Mouse (Mus musculus): ENCODE measurements around the gene Eif4a3. TPM values are rescaled to one million over a fixed set of nuclear protein-coding genes. Genes with fewer than 3 reads are reported as not detected.

Gene Eif4a3
- total RNA-seq (2021): 10 to 100 TPM; 29.9 to 36.9 TPM
- long read RNA-seq, experiment 1, transcript Eif4a3-201 (12 exons, 1,509 nt): major isoform, 61 of 75 reads
- long read RNA-seq, experiment 1, partial matches to known transcripts: 13 of 75 reads
- long read RNA-seq, experiment 1, other reads (novel, unspliced or antisense): 1 of 75 reads
- long read RNA-seq, experiment 2, transcript Eif4a3-201 (12 exons, 1,509 nt): major isoform, 66 of 77 reads
- long read RNA-seq, experiment 2, partial matches to known transcripts: 8 of 77 reads
- long read RNA-seq, experiment 2, other reads (novel, unspliced or antisense): 2 of 77 reads

- peak; percentile 94 for DNase-seq
Measured at GRCm38 (mm10) chr11:119299391-119300245, at the start of gene Eif4a3. Gene Eif4a3, minus strand, starts transcription at chr11:119300089.

DNA sequence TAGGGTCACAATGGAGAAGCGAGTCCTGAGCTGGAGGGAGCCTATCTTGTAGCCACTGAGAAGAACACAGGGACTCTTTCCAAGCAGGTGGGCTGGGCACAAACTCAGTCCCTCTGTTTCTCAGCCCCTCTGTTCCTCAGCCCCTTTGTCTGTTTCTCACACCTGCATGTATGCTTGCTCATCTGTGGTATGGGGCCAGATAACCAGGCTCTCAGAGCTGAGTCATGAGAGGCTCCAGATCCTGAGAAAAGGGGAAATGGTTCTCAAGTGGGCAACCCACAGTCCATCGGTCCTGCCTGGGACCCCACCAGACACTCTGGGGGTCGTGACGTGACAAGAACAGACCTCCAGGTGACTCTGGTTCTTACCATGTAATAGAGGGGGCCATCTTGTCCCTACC lies 47.2 kb upstream of the Eif4a3 start:
- no peak for DNase-seq

DNA sequence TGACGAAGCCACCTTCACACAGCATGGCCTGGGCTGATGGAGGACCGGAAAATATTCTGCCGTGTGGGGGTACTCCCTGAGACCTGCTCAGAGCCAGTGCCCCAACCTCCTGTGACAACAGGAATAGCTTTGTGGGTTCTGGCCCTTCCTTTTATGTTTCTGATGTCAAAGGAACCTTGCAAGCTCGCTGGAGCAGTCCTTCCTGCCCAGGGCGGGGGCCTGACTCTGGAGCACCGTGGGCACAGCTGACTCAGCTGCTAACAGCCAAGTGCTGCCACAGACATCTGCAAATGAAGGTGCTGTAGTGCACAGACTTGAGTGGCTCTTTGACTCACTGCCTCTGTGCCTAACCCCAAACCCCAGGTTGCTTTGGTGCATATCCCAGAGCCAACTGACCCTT lies 45.0 kb upstream of the Eif4a3 start:
- DNase-seq: no peak

GRCm38 (mm10) chr11:119344178-119344577 lies 44.3 kb upstream of the Eif4a3 start:
- DNase-seq: no peak

- DNase-seq: no peak
Measured at GRCm38 (mm10) chr11:119339637-119340036, 39.7 kb upstream of the Eif4a3 start.

- DNase-seq: no peak
Measured at GRCm38 (mm10) chr11:119339179-119339578, 39.3 kb upstream of the Eif4a3 start.

DNA sequence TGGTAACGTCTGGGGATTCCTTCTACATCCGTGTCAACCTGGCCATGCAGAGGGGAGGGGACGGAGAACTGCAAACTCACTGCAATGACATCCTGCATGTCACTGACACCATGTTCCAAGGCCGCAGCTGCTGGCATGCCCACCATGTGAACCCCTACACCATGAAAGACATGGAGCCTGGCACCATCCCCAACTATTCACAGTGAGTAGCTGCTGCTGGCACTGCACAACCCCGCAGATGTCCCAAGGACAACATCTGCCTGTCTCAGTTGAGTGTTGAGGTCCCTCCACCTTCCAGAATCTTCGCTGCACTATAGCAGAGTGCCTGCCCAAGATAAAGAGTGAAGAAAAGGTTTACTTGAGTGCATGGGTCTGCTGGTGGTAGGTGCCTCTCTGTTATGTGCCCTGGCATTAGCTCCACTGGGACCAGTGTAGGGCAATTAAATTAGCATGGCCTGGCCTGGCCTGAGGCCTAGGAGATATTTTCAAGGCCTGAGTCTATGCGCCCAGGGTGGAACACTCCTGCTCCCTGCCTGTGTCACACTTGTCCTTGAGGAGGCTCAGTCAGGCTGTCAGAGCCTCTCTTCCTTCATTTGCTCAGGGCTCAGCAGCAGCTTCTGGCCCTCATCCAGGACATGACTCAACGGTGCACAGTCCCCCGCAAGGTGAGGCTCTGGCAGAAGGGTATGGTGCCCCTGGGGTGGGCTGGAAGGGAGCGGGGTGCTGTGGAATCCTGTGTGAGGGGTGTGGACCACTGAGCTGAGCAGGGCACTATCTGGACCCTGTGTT lies 38.6 kb upstream of the Eif4a3 start:
- DNase-seq: no peak

DNA sequence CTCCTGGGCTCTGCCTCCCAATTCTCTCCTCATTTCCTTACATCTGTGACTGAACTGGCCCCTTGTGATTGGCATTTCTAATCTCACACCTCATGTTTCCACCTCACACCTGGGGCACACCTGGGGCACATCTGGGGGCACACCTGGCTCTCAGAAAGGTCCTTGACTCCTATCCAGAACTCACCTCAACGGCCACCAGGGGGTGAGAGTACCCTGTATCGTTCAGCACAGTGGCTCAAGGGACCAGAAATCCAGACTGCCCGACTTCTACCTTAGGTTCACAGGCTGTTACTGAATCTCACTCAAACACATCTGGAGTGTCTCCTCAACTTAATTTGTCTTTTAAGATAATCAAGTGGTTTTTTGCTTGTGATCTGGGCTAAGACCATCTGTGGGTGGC lies 32.1 kb upstream of the Eif4a3 start:
- no peak for DNase-seq

DNA sequence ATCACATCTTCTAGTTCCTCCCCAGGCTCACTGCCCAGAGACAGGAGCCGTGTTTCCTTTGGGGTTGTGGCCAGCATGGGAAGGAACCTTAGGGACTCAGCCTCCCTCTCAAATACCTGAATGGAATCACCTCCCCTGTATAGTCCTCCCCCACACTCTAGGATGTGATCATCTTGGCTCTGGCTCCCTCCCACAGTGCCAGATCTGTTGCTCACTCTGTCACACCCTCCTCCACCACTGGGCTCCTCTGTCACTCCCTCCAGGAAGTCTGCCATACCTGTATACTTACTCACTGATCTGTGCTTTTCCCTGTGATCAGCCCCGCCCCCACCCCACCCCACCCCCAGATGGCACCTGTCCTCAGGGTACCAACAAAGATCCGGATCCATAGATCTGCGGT lies 30.7 kb upstream of the Eif4a3 start:
- no peak for DNase-seq

DNA sequence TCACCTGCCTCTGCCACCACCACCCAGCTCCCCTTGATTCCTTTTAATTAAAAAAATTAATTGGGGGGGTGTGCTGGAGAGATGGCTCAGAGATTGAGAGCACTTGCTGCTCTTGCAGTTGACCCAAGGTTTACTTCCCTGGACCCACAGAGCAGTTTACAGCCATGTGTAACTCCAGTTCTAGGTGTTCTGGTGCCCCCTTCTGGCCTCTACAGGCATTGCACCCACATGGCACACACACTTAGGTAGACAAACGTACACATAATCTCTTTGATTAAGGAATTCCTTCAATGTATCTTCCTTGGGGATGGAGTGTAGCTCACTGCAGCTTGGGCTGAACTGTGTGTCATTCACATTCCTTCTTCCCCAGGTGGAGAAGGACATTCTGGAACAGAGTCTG lies 25.2 kb upstream of the Eif4a3 start:
- no peak for DNase-seq

DNA sequence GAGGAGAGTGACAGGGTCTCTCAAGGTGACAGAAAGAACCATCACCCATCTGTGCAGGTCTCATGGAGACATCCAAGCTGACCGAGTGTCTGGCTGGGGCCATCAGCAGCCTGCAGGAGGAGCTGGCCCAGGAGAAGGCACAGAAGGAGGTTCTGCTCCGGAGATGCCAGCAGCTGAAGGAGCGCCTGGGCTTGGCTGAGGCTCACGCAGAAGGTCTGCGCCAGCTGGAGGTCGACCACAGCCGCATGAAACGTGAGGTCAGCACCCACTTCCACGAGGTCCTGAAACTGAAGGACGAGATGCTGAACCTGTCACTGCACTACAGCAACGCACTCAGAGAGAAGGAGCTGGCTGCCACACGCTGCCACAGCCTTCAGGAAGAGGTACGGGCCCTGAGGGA lies 22.6 kb upstream of the Eif4a3 start:
- DNase-seq: no peak

DNA sequence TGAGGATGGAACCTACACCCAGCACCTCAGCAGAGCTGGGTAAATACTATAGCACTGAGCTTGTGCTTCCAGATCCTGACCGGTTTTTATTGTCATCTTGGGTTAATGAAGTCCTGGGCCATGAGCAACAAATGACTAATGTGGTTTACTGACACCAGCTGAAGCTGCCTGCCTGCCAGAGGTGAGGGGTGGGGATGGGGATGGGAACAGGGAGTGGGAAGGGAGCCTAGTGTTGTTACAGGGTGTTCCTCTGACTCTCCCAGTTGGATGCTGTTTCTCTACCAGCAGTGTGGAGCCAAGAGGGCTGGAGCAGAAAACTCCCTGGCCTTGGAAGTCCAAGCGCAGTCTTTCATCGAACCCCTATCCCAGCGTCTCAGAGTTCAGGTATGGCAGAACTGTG lies 16.8 kb upstream of the Eif4a3 start:
- peak; percentile 69 for DNase-seq

DNA sequence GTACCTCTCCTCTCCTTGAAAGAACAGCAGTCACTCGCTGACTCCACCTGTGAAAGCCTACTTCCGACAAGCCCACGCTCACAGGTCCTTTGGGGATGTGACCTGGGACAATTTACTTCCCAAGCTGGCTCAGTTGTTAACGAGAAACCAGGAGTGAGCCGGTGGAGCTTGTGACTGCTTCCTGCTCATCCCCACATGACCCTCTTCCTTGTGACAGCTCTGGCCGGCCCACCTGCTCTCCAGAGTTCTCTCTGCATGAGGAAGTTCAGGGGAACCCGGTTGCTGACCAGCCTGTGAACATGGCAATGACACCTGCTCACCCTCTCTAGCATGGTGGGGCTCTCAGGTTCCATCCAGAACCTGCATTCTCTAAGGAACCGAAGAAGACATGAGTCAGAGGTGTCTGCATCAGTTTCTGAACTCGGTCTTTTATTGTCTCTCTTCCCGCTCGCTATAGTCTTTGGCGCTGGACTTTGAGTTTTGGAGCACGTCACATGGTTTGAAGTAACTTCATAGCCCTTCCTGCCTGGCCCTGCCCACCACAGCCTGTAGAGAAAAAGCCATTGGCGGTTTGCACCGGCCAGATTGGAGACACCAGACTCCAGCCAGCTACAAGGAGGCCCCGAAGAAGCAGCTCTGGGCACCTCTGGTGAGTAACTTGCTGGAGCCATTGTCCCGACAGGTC lies 14.5 kb upstream of the Eif4a3 start:
- peak; percentile 22 for DNase-seq

DNA sequence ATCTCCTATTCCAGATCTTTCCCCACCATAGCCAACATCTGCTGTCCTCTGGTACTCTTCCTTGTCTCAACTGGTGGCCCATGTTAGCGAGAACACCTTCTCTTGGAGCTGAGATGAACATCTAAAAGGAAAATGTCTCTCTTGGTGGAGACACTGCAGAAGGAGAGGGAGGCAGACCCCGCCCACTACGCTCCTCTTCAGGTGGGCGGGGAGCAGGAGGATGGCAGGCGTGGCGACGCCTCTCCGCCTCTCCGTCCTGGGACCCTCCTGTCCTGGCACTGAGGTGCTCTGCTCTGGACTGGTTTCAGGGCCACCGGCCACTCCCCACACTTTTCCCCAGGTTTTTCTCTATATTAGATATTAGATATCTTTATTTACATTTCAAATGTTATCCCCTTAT lies 10.7 kb upstream of the Eif4a3 start:
- DNase-seq: no peak

DNA sequence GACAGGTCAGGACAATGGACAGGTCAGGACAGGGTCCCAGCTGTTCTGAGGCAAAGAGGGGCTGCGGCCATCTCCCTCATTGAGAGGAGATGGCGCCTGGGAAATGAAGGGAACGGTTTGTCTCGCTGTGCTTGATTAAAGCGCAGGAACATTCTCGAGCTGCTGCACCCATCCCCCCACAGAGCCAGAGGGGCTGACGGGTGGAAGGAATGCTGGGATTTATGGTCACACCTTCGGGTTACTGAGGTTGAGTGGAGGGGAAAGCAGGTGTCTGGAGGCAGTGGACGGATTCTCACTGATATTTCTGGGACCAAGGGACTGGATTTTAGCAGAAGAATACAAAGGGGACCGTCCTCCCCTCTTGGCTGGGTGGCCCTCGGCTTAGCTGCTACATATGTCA lies 8.0 kb upstream of the Eif4a3 start:
- no peak for DNase-seq

DNA sequence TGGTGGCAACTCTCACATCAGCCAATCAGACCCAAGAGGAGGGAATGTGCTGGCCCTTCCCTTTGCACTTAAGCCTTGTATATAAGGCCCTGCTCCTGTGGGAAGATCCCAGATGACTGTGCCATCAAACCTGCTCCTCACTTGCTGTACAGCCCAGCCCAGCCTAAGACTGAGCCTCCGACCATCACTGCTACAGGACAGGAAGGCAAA lies 7.7 kb upstream of the Eif4a3 start, which contains the start of gene Card14:
Card14 (plus strand) TSS at position 111 of the 210 bp plus-strand sequence.
- DNase-seq: no peak

DNA sequence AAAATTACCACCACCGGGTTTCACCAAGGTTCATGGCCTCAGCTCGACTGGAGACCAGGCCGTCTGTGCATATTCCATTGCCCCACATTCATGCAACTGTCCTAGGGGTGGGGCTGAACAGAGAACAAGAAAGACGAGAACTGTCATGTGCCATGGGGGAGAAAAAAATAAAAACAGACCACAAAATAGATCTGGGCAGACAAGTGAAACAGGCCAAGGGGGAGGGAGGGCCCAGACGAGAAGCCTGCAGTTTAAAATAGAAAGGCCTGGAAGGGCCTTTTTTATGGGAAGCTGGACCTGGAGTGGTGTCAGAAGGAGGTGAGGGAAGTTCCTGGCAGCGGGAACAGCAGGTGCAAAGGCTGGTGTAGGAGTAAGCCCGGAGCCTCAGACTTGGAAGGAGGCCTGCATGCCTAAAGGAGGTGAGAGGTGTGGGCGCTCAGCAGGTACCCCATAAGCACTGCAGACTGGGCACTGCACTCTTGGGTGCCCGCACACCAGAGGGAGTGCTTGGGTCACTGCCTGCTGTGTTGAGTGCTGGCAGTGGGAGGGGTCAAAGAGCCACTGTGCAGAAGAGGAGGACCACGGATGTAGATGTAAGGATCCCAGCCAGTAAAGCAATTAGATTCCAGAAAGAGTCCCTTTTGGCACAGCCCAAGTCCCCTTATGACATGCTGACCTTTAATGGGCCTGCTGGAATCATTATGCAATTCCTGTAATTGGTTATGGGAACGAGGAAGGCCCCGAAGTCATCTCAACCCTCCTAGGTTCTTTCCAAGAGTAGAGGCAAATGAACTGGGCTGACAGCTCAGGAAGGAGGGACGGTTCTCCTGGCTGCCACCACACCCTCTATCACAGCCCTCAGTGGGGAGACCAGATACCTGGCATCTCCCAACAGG lies 7.1 kb upstream of the Eif4a3 start:
- DNase-seq: no peak

DNA sequence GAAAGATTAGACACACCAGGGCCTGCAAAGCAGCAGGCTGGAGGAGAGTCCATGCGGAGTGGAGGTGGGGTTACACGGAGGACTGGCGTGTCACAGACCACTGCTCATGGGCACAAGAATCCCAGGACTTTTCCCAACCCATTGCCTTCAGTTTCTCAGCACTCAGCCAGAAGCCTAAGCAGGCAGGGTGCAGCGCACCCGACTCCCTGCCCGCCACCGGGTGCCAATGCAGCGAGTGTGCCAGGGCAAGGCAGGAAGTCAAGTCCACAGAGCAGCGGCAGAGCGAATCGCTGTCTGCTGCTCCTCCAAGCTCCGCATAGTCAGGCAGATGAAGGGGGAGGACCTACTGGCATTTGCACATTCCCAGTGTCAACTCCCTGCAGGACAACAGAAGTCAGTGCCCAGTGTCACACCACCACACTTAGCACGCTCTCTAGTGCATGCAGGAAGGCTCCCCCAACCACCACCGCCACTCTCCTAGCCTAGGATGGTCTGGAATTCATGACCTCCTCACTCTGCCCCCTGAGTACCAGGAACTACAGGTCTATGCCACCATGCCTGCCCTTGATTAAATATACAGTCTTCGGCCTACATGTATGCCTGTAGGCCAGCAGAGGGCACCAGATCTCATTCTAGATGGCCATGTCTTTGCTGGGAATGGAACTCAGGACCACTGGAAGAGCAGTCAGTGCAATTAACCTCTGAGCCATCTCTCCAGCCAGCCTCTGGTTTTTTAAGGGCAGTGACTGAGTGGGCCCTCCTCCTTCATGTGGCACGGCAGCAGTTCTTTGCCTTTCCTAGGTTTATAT lies 5.2 kb upstream of the Eif4a3 start:
- DNase-seq: no peak

GRCm38 (mm10) chr11:119300986-119301385 lies 1.1 kb upstream of the Eif4a3 start:
- no peak for DNase-seq

- no peak for DNase-seq
Measured at GRCm38 (mm10) chr11:119300246-119300935, 502 bp upstream of the Eif4a3 start.
